Mouse (Mus musculus): ENCODE results near the gene Slc25a36. TPM values are rescaled to one million over a fixed set of nuclear protein-coding genes. Genes with fewer than 3 reads are reported as not detected.

Slc25a36 gene
- polyA plus RNA-seq (2015; fragmentation: Nextera tagmentation; extraction: Ambion mirVana): 66.8 and 74.2 TPM in 2 replicates

DNA sequence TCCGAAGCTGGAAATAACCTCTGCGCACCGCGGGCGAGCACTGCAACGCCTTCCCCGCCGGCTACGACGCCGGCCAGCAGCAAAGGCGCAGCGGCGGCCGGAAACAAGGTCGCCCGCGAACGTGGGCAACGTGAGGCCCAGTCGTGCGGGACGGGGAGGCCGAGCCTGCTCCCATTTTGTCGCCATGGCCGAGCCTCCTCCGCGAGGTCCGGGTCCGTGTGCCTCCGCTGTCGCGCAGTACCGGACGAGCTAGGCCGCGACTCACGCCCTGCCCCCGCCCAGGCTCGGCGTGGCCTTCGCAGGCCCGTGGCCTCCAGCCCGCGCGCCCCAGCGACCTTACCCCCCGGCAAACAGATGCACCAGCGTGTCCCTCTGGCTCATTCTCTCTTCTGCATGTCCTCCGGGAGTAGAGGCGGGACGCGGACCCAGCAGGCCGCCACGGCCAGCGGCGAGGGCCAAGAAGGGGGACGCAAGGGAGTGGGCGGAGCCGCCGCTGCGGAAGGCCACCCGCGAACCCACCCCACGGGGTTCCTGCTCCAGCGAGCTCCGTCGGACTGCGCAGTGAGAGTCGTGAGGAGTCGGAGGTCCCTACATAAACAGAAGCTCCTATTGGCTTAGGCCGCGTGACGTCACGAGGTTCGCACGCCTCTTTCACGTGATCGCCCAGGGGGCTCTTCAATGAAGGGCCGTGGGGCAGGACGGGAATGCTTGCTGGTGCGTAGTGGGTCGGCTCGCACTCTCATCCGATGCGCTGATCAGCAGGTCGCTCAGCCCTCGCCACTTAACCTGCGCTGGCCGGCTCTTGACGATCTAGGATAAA is at the start of gene Slc25a36:
Gene Slc25a36 (minus strand): TSS at position 587 of the 820 bp plus-strand sequence.
- peaks cover 11% of the 10 kb centered on the region for H3K4me1 ChIP-seq (ENCODE audit: control insufficient read depth, insufficient read depth, low read length)
- ATAC-seq (ENCODE audit: insufficient read depth, low FRiP score): peak; percentile 99
- H3K36me3 ChIP-seq (ENCODE audit: control insufficient read depth, insufficient read depth, low read length): no peaks in the 10 kb centered on the region
- WGBS: under 1% methylated on average over 90 of the region's 91 CpGs
- H3K27ac ChIP-seq (ENCODE audit: low read length): peak within 1 kb of the TSS; percentile 93
- no peaks in the 10 kb centered on the region for H3K9me3 ChIP-seq (replicated peaks; ENCODE audit: control insufficient read depth, low read length)
- H3K4me3 ChIP-seq (replicated peaks; ENCODE audit: low read length): peak within 1 kb of the TSS; percentile 87
- H3K9ac ChIP-seq (ENCODE audit: low read length): peak within 1 kb of the TSS; percentile 95
- no peaks in the 10 kb centered on the region for H3K27me3 ChIP-seq (ENCODE audit: control insufficient read depth, insufficient read depth, low read length)
- peak within 1 kb of the TSS; percentile 67 for H3K4me2 ChIP-seq (ENCODE audit: low read depth, low read length)

GRCm38 (mm10) chr9:97158412-97158811 is 47.5 kb upstream of the Slc25a36 start:
- 47% methylated on average over 3 of the region's 3 CpGs for WGBS
- no peak for ATAC-seq (ENCODE audit: insufficient read depth, low FRiP score)
- Histone ChIP-seq H3K4me1 (ENCODE audit: control insufficient read depth, insufficient read depth, low read length) (no peaks in the 10 kb centered on the region), H3K4me2 (ENCODE audit: low read depth, low read length) (no peak overlapping the region), H3K27me3 (ENCODE audit: control insufficient read depth, insufficient read depth, low read length) (no peaks in the 10 kb centered on the region), H3K36me3 (ENCODE audit: control insufficient read depth, insufficient read depth, low read length) (no peaks in the 10 kb centered on the region), H3K9ac (ENCODE audit: low read length) (no peak overlapping the region), H3K9me3 (replicated peaks; ENCODE audit: control insufficient read depth, low read length) (no peaks in the 10 kb centered on the region), H3K27ac (ENCODE audit: low read length) (no peak overlapping the region), H3K4me3 (replicated peaks; ENCODE audit: low read length) (no peak overlapping the region)

- H3K4me3 ChIP-seq (replicated peaks; ENCODE audit: low read length): no peak overlapping the region
- no peaks in the 10 kb centered on the region for H3K4me1 ChIP-seq (ENCODE audit: control insufficient read depth, insufficient read depth, low read length)
- no peak; the same call in 1 of the 2 replicates for ATAC-seq (ENCODE audit: insufficient read depth, low FRiP score)
- H3K27me3 ChIP-seq (ENCODE audit: control insufficient read depth, insufficient read depth, low read length): no peaks in the 10 kb centered on the region
- H3K9ac ChIP-seq (ENCODE audit: low read length): no peak overlapping the region
- no peaks in the 10 kb centered on the region for H3K36me3 ChIP-seq (ENCODE audit: control insufficient read depth, insufficient read depth, low read length)
- no peak overlapping the region for H3K4me2 ChIP-seq (ENCODE audit: low read depth, low read length)
- WGBS: 23% methylated on average over 3 of the region's 3 CpGs
- no peak overlapping the region for H3K27ac ChIP-seq (ENCODE audit: low read length)
- H3K9me3 ChIP-seq (replicated peaks; ENCODE audit: control insufficient read depth, low read length): no peaks in the 10 kb centered on the region
Measured at GRCm38 (mm10) chr9:97155981-97156380, 45.0 kb upstream of the Slc25a36 start.

DNA sequence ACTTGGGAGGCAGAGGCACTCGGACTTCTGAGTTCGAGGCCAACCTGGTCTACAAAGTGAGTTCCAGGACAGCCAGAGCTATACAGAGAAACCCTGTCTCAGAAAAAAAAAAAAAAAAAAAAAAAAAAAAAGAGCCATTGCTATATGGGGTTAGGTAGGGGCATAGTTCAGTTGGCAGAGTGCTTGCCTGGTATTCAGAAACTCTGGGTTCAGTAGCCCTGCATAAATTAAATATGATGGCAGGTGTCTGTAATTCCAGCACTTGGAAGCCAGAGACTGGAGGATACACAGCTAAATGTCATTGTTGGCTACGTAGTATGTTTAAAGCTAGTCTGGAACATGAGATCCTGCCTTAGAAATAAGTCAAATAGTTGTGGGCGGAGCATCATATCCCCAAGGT is 44.0 kb upstream of the Slc25a36 start:
- WGBS: 85% methylated on average over 4 of the region's 4 CpGs
- no peak for ATAC-seq (ENCODE audit: insufficient read depth, low FRiP score)
- Histone ChIP-seq H3K9me3 (replicated peaks; ENCODE audit: control insufficient read depth, low read length) (no peaks in the 10 kb centered on the region), H3K36me3 (ENCODE audit: control insufficient read depth, insufficient read depth, low read length) (no peaks in the 10 kb centered on the region), H3K27ac (ENCODE audit: low read length) (no peak overlapping the region), H3K4me1 (ENCODE audit: control insufficient read depth, insufficient read depth, low read length) (no peaks in the 10 kb centered on the region), H3K4me3 (replicated peaks; ENCODE audit: low read length) (no peak overlapping the region), H3K9ac (ENCODE audit: low read length) (no peak overlapping the region), H3K4me2 (ENCODE audit: low read depth, low read length) (no peak overlapping the region), H3K27me3 (ENCODE audit: control insufficient read depth, insufficient read depth, low read length) (no peaks in the 10 kb centered on the region)

- Histone ChIP-seq H3K27me3 (ENCODE audit: control insufficient read depth, insufficient read depth, low read length) (no peaks in the 10 kb centered on the region), H3K4me3 (replicated peaks; ENCODE audit: low read length) (no peak overlapping the region), H3K9me3 (replicated peaks; ENCODE audit: control insufficient read depth, low read length) (no peaks in the 10 kb centered on the region), H3K4me2 (ENCODE audit: low read depth, low read length) (no peak overlapping the region), H3K4me1 (ENCODE audit: control insufficient read depth, insufficient read depth, low read length) (no peaks in the 10 kb centered on the region), H3K36me3 (ENCODE audit: control insufficient read depth, insufficient read depth, low read length) (no peaks in the 10 kb centered on the region), H3K27ac (ENCODE audit: low read length) (no peak overlapping the region), H3K9ac (ENCODE audit: low read length) (no peak overlapping the region)
- ATAC-seq (ENCODE audit: insufficient read depth, low FRiP score): no peak
- 73% methylated on average over 3 of the region's 3 CpGs for WGBS
Measured at GRCm38 (mm10) chr9:97153006-97153405, 42.0 kb upstream of the Slc25a36 start.

DNA sequence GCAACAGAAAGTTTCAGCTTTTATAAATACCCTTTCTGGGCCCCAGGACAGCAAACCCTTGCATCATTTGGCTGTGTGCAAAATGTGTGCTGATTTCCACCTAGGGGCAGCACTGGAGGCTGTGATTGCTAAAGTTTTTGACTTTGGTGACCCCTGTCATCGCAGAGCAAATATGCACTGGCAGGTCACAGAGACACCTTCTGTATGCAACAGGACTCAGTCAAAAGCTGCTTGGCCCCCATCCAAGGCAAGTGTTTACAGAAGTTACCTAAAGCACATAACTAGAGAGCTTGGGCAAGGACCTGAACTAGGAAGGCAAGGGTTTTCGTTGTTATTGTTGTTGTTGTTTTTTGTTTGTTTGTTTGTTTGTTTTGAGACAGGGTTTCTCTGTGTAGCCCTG is 36.3 kb upstream of the Slc25a36 start:
- no peak for ATAC-seq (ENCODE audit: insufficient read depth, low FRiP score)
- WGBS: 54% methylated on average over 2 of the region's 2 CpGs
- H3K27ac ChIP-seq (ENCODE audit: low read length): no peak overlapping the region

DNA sequence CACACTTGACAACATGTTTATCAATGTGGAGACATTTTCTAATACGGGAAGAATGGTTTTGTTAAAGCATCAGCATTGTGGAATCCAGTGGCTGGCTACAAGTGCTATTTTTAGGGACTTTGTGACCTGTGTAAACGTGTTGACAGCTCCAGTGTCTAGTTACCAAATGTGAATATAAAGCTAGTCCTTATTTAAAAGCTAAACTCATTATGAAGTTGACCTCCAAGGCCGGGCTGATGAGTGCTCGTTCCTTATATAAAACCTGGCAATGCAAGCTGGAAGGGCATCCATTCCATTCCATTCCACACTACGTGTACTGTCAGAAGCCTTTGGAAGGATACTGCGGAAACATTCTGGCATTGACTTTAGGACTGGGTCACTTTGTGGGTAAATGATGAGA is 34.4 kb upstream of the Slc25a36 start:
- WGBS: 71% methylated on average over 6 of the region's 6 CpGs
- ATAC-seq (ENCODE audit: insufficient read depth, low FRiP score): no peak
- H3K4me3 ChIP-seq (replicated peaks; ENCODE audit: low read length): no peak overlapping the region
- H3K27ac ChIP-seq (ENCODE audit: low read length): no peak overlapping the region
- no peaks in the 10 kb centered on the region for H3K4me1 ChIP-seq (ENCODE audit: control insufficient read depth, insufficient read depth, low read length)
- no peaks in the 10 kb centered on the region for H3K27me3 ChIP-seq (ENCODE audit: control insufficient read depth, insufficient read depth, low read length)
- no peaks in the 10 kb centered on the region for H3K9me3 ChIP-seq (replicated peaks; ENCODE audit: control insufficient read depth, low read length)
- H3K36me3 ChIP-seq (ENCODE audit: control insufficient read depth, insufficient read depth, low read length): no peaks in the 10 kb centered on the region
- H3K9ac ChIP-seq (ENCODE audit: low read length): no peak overlapping the region
- no peak overlapping the region for H3K4me2 ChIP-seq (ENCODE audit: low read depth, low read length)

More for the DNA sequence above, 36.3 kb upstream of the Slc25a36 start:
- Histone ChIP-seq H3K36me3 (ENCODE audit: control insufficient read depth, insufficient read depth, low read length) (no peaks in the 10 kb centered on the region), H3K4me3 (replicated peaks; ENCODE audit: low read length) (no peak overlapping the region), H3K4me2 (ENCODE audit: low read depth, low read length) (no peak overlapping the region), H3K4me1 (ENCODE audit: control insufficient read depth, insufficient read depth, low read length) (no peaks in the 10 kb centered on the region), H3K27me3 (ENCODE audit: control insufficient read depth, insufficient read depth, low read length) (no peaks in the 10 kb centered on the region), H3K9me3 (replicated peaks; ENCODE audit: control insufficient read depth, low read length) (no peaks in the 10 kb centered on the region), H3K9ac (ENCODE audit: low read length) (no peak overlapping the region)

DNA sequence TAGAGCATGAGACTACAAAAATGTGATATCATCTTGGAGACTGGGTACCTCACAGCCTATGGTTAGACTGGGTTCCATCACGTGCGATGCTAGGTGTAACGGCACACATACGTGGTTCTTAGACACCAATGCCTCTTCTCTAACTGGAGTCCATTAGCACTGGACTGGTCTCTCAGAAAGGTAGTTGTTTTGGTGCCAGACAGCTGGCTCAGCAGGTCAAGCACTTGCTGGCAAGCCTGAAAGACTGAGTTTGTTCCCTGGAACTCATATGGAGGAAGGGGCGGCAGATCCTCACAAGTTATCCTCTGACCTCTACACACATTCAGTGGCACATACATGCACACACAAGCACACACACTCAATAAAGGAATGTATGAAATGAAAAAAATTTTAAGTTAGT is 32.5 kb upstream of the Slc25a36 start:
- Histone ChIP-seq H3K9ac (ENCODE audit: low read length) (no peak overlapping the region), H3K4me1 (ENCODE audit: control insufficient read depth, insufficient read depth, low read length) (no peaks in the 10 kb centered on the region), H3K4me2 (ENCODE audit: low read depth, low read length) (no peak overlapping the region), H3K4me3 (replicated peaks; ENCODE audit: low read length) (no peak overlapping the region), H3K9me3 (replicated peaks; ENCODE audit: control insufficient read depth, low read length) (no peaks in the 10 kb centered on the region), H3K27me3 (ENCODE audit: control insufficient read depth, insufficient read depth, low read length) (no peaks in the 10 kb centered on the region), H3K36me3 (ENCODE audit: control insufficient read depth, insufficient read depth, low read length) (no peaks in the 10 kb centered on the region), H3K27ac (ENCODE audit: low read length) (no peak overlapping the region)
- no peak for ATAC-seq (ENCODE audit: insufficient read depth, low FRiP score)
- WGBS: 91% methylated on average over 5 of the region's 5 CpGs

DNA sequence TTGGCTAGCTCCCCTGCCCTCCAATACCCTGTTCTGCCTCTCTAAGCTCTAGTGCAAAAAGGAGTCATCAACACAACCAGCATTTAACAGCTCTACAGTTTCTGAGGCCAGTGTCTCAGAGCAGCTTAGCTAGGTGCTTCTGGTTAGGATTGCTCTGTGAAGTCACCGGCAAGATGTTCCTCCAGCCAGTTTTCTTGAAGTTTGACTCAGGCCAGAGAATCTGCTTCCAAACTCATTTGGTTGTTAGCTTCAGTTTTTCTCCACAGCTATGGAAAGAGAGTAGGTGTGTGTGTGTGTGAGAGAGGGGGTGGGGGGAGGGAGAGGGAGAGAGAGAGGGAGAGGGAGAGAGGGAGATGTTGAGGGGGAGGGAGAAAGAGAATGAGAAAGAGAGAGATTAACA is 31.6 kb upstream of the Slc25a36 start:
- H3K27me3 ChIP-seq (ENCODE audit: control insufficient read depth, insufficient read depth, low read length): no peaks in the 10 kb centered on the region
- no peak overlapping the region for H3K27ac ChIP-seq (ENCODE audit: low read length)
- WGBS: 83% methylated on average over 1 of the region's 1 CpGs
- H3K4me2 ChIP-seq (ENCODE audit: low read depth, low read length): no peak overlapping the region
- H3K4me3 ChIP-seq (replicated peaks; ENCODE audit: low read length): no peak overlapping the region
- no peaks in the 10 kb centered on the region for H3K4me1 ChIP-seq (ENCODE audit: control insufficient read depth, insufficient read depth, low read length)
- no peaks in the 10 kb centered on the region for H3K36me3 ChIP-seq (ENCODE audit: control insufficient read depth, insufficient read depth, low read length)
- H3K9ac ChIP-seq (ENCODE audit: low read length): no peak overlapping the region
- ATAC-seq (ENCODE audit: insufficient read depth, low FRiP score): no peak
- H3K9me3 ChIP-seq (replicated peaks; ENCODE audit: control insufficient read depth, low read length): no peaks in the 10 kb centered on the region

All from stomach, embryonic 16.5 days (tissue).